Mouse (Mus musculus) erythroblast, embryonic 14.5 days (primary cell): ENCODE measurements around the gene Trmt61a.

Experiments
- GATA1 ChIP-seq: IDR thresholded peaks from 2 replicates; pipeline ENCODE4 v1.6.1; 2012; ENCODE audit warnings: low read length, inconsistent platforms, mixed read lengths
- TAL1 ChIP-seq: IDR thresholded peaks from 3 replicates; pipeline ENCODE4 v1.6.1; 2012; ENCODE audit warnings: low read length, inconsistent platforms, mixed read lengths

DNA sequence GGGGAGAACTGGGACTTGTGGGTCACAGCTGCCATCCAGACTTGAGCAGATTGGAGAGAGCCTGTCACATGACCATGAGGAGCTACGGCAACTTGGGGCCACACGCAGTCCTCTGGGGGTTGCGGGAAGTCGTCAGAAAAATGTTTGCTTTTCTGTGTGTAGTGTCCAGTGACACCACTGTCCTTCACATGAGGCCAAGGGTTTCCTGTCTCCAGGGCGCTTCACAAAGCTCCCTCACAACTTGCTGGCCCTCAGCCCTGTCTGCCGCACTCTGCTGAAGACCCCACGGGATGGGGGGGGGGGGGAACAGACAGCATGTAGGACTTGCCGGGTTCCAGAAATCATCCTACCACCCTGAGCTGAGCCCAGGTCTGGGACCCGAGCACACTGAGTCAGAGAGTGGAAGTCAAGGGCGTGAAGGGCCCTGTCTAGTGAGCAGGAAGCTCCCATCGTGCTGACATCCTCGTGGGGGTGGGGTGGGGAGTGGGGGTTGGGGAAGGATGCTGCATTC is 16.4 kb downstream of the Trmt61a start:
- TF ChIP-seq GATA1 (no peak), TAL1 (no peak)
